Mouse (Mus musculus): Measurements from ENCODE around the gene Myocd. TPM values are rescaled to one million over a fixed set of nuclear protein-coding genes. Genes with fewer than 3 reads are reported as not detected.

The Myocd gene
- polyA plus RNA-seq, 1 experiment from 2014 or later, result 0.49 TPM

DNA sequence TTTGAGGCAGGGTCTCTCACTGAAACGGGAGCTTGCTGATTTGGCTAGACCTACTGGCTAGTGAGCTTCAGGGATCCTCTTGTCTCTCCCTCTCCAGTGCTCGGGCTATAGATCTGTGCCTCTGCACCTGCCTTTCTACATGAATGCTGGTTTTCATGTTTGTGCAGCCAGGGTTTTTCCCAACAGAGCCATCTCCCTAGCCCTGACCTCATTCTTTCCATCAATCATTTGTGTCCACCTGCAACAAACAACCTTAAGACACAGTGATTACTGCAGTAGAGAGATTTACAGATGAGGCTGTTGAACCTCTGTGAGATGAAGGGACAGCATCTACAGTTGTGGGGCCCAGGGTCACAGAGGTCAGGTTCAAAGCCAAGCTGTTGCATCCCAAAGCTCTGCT, 56.0 kb downstream of the Myocd start:
- no peaks in the 10 kb centered on the region for H3K9me3 ChIP-seq
- no peak overlapping the region for H3K4me2 ChIP-seq
- no peak for ATAC-seq (ENCODE audit: insufficient number of reproducible peaks, insufficient read depth, low FRiP score, low TSS enrichment, low read depth)
- H3K36me3 ChIP-seq, result no peaks in the 10 kb centered on the region
- no peak overlapping the region for H3K4me3 ChIP-seq (replicated peaks)
- WGBS, result 78% methylated on average over 2 of the region's 2 CpGs
- H3K4me1 ChIP-seq (replicated peaks), result 0 out of 2 replicates have a peak, but pooled peaks cover 3% of the 10 kb centered on the region
- H3K27ac ChIP-seq, result no peak overlapping the region
- H3K27me3 ChIP-seq, result no peaks in the 10 kb centered on the region
- H3K9ac ChIP-seq (replicated peaks), result no peak overlapping the region

DNA sequence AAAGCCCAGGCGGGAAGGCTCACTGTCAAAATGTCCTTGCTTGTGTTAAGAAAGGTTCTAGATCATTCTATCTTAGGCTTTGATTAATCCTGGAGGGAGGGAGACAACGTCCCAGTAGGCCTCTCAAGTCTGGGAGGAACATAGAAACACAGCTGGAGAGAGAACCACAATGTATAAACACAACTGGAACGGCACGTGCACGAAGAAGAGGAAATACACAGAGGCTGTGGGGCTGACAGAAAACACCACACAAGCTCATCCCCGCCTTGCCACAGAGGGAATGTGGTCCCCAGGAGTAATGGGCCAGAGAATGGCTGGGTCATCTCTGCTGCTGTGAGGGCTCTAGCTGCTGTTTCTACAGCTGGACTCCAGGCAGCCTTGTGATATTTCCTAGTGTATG, 58.1 kb downstream of the Myocd start:
- Histone ChIP-seq H3K4me3 (replicated peaks) (no peak overlapping the region), H3K4me2 (no peak overlapping the region), H3K9me3 (no peaks in the 10 kb centered on the region), H3K27ac (no peak overlapping the region), H3K9ac (replicated peaks) (no peak overlapping the region), H3K36me3 (no peaks in the 10 kb centered on the region), H3K4me1 (replicated peaks) (0 out of 2 replicates have a peak, but pooled peaks cover 3% of the 10 kb centered on the region), H3K27me3 (no peaks in the 10 kb centered on the region)
- 78% methylated on average over 6 of the region's 6 CpGs for WGBS
- no peak for ATAC-seq (ENCODE audit: insufficient number of reproducible peaks, insufficient read depth, low FRiP score, low TSS enrichment, low read depth)

DNA sequence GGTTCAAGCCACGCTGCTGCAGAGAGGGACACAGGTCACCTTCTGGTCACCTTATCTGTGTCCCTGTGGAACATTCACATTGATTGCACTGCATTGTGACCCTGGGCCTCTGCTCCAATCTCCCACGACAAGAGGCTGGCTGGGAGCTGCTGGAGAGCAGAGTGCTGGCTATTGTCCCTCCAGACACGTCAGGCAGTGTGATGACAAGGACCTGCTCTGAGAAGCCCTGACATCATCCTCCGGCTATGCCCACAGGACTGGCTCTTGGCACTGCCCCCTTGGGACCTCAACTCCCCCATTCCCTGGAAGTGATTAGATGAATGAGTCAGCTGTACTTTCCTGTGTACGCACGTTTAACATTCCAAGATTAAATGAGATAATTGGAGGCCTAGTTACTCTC, 60.3 kb downstream of the Myocd start:
- H3K4me2 ChIP-seq, result no peak overlapping the region
- H3K9ac ChIP-seq (replicated peaks), result no peak overlapping the region
- no peaks in the 10 kb centered on the region for H3K36me3 ChIP-seq
- H3K4me3 ChIP-seq (replicated peaks), result no peak overlapping the region
- no peak for ATAC-seq (ENCODE audit: insufficient number of reproducible peaks, insufficient read depth, low FRiP score, low TSS enrichment, low read depth)
- no peaks in the 10 kb centered on the region for H3K4me1 ChIP-seq (replicated peaks)
- H3K27ac ChIP-seq, result no peak overlapping the region
- H3K27me3 ChIP-seq, result no peaks in the 10 kb centered on the region
- H3K9me3 ChIP-seq, result no peaks in the 10 kb centered on the region
- 65% methylated on average over 6 of the region's 6 CpGs for WGBS

DNA sequence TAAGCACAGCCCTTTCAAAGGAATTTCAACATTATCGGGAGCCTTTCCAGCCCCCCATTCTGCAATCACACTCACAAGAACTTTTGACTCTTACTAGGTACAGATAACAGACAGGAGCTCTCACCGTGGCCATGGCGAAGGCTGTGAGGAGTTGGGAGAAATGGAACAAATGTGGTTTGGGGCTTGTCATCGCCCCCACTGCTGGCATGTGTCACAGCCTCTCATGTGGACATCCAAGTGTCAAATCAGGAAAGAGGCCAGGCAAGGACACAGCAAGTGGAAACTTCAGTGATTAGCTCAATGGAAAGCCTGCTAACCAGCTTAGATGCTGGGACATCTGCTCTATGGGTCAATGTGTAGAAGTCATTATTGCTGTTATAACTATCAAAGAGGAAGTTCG, 64.5 kb downstream of the Myocd start:
- 83% methylated on average over 5 of the region's 5 CpGs for WGBS
- no peak for ATAC-seq (ENCODE audit: insufficient number of reproducible peaks, insufficient read depth, low FRiP score, low TSS enrichment, low read depth)

DNA sequence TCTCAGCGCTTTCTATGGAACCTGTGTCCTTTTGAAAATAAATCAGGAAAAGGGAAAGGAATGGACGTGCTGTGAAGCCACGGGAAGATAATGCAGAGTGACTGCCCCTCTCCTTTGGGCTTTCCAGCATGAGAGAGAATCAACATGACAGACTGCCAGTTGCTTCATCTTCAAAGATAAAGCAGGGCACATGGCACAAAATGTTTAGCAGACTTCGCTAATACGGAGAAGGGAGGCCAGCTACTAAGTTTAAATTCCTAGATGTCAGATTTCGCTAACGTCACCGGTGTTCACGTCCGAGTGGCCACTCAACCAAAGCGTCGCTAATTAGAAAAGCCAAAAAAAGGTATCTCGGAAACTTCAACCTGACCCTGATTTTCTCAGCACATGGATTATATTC, 65.1 kb downstream of the Myocd start:
- H3K4me1 ChIP-seq (replicated peaks), result no peaks in the 10 kb centered on the region
- WGBS, result 85% methylated on average over 13 of the region's 13 CpGs
- no peaks in the 10 kb centered on the region for H3K36me3 ChIP-seq
- no peak overlapping the region for H3K9ac ChIP-seq (replicated peaks)
- no peak overlapping the region for H3K27ac ChIP-seq
- H3K27me3 ChIP-seq, result no peaks in the 10 kb centered on the region
- no peaks in the 10 kb centered on the region for H3K9me3 ChIP-seq
- H3K4me2 ChIP-seq, result no peak overlapping the region
- H3K4me3 ChIP-seq (replicated peaks), result no peak overlapping the region
- no peak for ATAC-seq (ENCODE audit: insufficient number of reproducible peaks, insufficient read depth, low FRiP score, low TSS enrichment, low read depth)

More for the DNA sequence above, 64.5 kb downstream of the Myocd start:
- Histone ChIP-seq H3K4me3 (replicated peaks) (no peak overlapping the region), H3K27ac (no peak overlapping the region), H3K9ac (replicated peaks) (no peak overlapping the region), H3K4me2 (no peak overlapping the region), H3K9me3 (no peaks in the 10 kb centered on the region), H3K36me3 (no peaks in the 10 kb centered on the region), H3K4me1 (replicated peaks) (no peaks in the 10 kb centered on the region), H3K27me3 (no peaks in the 10 kb centered on the region)

DNA sequence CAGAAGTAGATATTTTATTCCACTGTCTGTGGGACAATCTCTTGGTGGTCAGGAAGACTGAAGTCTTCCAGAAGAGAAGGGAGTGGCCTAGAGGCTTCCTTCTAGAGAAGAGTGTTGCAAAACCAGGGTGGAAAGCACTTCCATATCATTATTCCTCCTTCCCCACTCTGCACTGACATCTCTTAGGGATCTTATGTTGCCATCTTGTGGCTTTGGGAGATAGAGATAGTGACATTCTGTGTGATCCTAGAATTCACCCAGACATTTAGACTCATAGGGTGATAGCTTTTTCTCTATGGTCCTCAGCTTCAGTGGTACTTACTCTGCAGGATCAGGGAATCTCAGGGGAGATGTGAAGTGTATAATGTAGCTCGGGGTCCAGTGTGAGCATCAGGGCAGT, 66.8 kb downstream of the Myocd start:
- Histone ChIP-seq H3K27ac (no peak overlapping the region), H3K4me3 (replicated peaks) (no peak overlapping the region), H3K27me3 (no peaks in the 10 kb centered on the region), H3K9ac (replicated peaks) (no peak overlapping the region), H3K36me3 (no peaks in the 10 kb centered on the region), H3K9me3 (no peaks in the 10 kb centered on the region), H3K4me2 (no peak overlapping the region), H3K4me1 (replicated peaks) (no peaks in the 10 kb centered on the region)
- WGBS, result 81% methylated on average over 1 of the region's 1 CpGs
- no peak for ATAC-seq (ENCODE audit: insufficient number of reproducible peaks, insufficient read depth, low FRiP score, low TSS enrichment, low read depth)

DNA sequence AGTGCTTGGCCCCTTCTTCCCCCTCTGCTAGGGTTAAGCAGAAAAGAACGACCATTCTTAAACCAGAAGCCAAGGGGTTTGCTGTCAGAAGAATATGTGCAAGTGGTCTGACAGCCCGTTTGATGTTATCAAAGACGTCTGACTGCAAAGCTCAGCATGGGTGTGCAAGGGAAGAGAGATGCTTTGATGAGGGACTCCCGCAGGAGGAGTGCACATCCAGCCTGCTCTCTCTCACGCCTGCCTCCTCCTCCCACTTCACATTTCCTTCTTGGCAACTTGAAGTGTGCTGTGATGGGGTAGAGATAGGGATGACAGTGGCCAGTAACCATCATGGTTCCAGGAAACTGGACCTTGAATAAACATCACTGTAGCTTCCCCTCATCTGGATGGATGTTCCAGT, 67.6 kb downstream of the Myocd start:
- no peak for ATAC-seq (ENCODE audit: insufficient number of reproducible peaks, insufficient read depth, low FRiP score, low TSS enrichment, low read depth)
- WGBS, result 33% methylated on average over 5 of the region's 5 CpGs

DNA sequence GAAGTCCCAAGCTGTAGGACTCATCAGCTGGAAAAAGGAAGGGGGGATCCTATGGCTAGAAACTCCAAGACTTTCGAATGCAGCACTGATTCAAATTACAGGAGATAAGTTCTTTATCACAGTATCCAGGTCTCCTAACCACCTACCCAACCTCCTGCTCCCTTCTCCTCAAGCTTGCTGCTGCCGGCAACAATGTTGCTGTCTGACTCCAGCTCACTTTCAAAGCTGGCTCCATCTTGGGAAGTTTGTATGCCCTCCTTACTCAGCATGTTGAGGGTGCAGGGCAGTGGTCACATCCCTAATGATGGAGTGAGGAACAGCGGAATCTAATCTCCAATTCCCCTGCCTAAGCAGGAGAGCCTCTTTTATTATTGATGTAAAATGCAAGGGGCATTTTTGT, 71.8 kb downstream of the Myocd start:
- no peaks in the 10 kb centered on the region for H3K9me3 ChIP-seq
- 89% methylated on average over 3 of the region's 3 CpGs for WGBS
- ATAC-seq (ENCODE audit: insufficient number of reproducible peaks, insufficient read depth, low FRiP score, low TSS enrichment, low read depth), result no peak
- H3K27ac ChIP-seq, result no peak overlapping the region
- no peaks in the 10 kb centered on the region for H3K4me1 ChIP-seq (replicated peaks)
- H3K9ac ChIP-seq (replicated peaks), result no peak overlapping the region
- H3K4me3 ChIP-seq (replicated peaks), result no peak overlapping the region
- H3K27me3 ChIP-seq, result 0 out of 2 replicates have a peak, but pooled peaks cover 3% of the 10 kb centered on the region
- H3K4me2 ChIP-seq, result no peak overlapping the region
- H3K36me3 ChIP-seq, result no peaks in the 10 kb centered on the region

More for the DNA sequence above, 67.6 kb downstream of the Myocd start:
- Histone ChIP-seq H3K27ac (no peak overlapping the region), H3K9ac (replicated peaks) (no peak overlapping the region), H3K36me3 (no peaks in the 10 kb centered on the region), H3K27me3 (no peaks in the 10 kb centered on the region), H3K4me2 (no peak overlapping the region), H3K4me3 (replicated peaks) (no peak overlapping the region), H3K4me1 (replicated peaks) (no peaks in the 10 kb centered on the region), H3K9me3 (no peaks in the 10 kb centered on the region)

DNA sequence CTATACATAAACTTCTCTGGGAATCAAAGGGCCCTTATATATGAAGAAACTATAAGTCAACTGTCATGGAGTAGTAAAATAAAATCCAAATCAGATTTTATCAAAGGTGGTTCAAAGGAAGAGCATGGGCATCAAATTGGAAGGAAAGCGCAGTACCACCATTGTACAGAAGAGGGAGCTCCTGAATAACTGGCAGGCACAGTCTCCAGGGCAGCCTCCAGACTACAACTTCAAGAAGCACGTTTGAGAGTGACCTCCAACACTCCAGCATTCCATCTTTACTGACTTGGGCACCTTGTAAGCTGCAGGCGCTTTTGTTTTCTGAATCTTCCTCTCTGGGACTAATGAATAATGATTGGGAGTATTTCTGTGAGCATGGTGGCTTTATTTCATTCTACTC, 72.5 kb downstream of the Myocd start:
- Histone ChIP-seq H3K4me2 (no peak overlapping the region), H3K27ac (no peak overlapping the region), H3K4me1 (replicated peaks) (no peaks in the 10 kb centered on the region), H3K9ac (replicated peaks) (no peak overlapping the region), H3K27me3 (0 out of 2 replicates have a peak, but pooled peaks cover 3% of the 10 kb centered on the region), H3K9me3 (no peaks in the 10 kb centered on the region), H3K36me3 (no peaks in the 10 kb centered on the region), H3K4me3 (replicated peaks) (no peak overlapping the region)
- no peak for ATAC-seq (ENCODE audit: insufficient number of reproducible peaks, insufficient read depth, low FRiP score, low TSS enrichment, low read depth)
- 6% methylated on average over 3 of the region's 3 CpGs for WGBS

DNA sequence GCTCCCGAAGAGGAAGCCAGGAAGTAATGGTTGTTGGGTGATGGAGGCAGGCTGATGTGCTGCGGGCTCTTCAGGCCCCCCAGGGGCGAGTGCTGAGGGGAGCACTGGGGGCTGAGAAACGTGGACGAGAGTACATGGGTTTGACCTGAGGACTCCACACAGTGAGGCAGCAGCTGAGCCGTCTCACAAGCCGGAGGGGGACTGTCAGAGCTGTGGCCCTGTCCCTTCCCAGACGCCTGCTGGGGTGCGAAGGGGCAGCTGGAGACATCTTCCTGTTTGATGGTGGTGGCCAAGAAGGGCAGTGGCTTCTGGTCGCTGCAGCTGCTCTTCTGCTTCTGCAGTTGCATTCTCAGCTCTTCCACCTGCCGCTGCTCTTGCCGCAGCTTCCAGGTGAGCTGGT, 82.8 kb downstream of the Myocd start:
- Histone ChIP-seq H3K36me3 (no peaks in the 10 kb centered on the region), H3K9me3 (no peaks in the 10 kb centered on the region), H3K27me3 (peaks cover 6% of the 10 kb centered on the region), H3K4me2 (no peak overlapping the region), H3K27ac (no peak overlapping the region), H3K4me1 (replicated peaks) (no peaks in the 10 kb centered on the region), H3K4me3 (replicated peaks) (no peak overlapping the region), H3K9ac (replicated peaks) (no peak overlapping the region)
- WGBS, result 73% methylated on average over 12 of the region's 12 CpGs
- no peak for ATAC-seq (ENCODE audit: insufficient number of reproducible peaks, insufficient read depth, low FRiP score, low TSS enrichment, low read depth)

DNA sequence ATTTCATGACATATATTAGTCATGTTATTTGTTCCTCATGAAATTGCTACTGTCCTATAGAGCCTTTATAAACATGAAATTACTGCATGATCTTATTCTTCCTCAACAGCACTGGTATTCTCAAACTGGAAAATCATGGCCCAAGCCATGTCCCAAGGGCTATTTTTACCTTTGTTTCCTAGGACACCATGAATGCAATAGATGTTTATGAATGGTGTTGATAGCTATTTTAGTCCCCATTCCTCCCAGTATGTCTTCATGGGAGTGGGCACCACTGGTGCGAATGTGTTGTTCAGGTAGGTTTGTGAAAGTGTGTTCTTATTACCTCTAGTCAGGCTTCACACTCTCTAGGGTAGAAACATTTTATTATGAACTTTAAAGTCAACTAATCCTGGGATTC, 84.7 kb downstream of the Myocd start:
- no peak for ATAC-seq (ENCODE audit: insufficient number of reproducible peaks, insufficient read depth, low FRiP score, low TSS enrichment, low read depth)
- Histone ChIP-seq H3K9ac (replicated peaks) (no peak overlapping the region), H3K4me3 (replicated peaks) (no peak overlapping the region), H3K27ac (no peak overlapping the region), H3K27me3 (peaks cover 6% of the 10 kb centered on the region), H3K9me3 (no peaks in the 10 kb centered on the region), H3K4me2 (no peak overlapping the region), H3K4me1 (replicated peaks) (no peaks in the 10 kb centered on the region), H3K36me3 (no peaks in the 10 kb centered on the region)
- 100% methylated on average over 1 of the region's 1 CpGs for WGBS

DNA sequence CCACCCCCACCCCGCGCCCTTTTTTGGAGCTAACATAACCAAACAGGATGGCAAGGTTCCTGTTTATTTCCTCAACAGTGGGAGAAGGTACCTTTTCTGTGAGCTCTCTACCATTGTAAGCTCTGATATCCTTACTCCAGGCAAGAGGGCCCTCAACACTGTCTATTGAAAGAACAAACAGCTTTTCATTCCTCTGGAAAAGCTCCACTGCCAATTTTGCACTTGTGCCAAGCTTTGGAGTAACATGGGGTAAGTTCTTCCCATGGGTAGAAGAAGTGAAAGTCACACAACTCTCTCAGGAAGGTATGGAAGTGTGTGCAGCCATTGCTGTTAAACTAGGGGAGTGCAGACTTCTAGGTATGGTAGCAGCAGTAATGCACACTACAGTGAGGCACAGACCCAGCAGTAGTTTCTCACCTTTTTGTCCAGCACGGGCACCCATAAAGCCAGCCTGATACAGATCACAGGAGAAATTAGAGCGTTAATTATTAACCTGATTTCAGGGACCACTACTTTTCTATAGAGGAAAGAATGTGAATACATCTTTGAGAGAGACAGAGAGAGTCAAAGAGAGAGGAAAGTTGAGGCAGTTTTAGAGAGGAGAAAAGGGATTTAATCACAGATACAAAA, 99.6 kb downstream of the Myocd start:
- no peaks in the 10 kb centered on the region; the same call in 1 of the 2 replicates for H3K27me3 ChIP-seq
- no peak overlapping the region for H3K27ac ChIP-seq
- H3K4me3 ChIP-seq (replicated peaks), result no peak overlapping the region
- no peaks in the 10 kb centered on the region for H3K36me3 ChIP-seq
- H3K4me1 ChIP-seq (replicated peaks), result no peaks in the 10 kb centered on the region
- H3K9ac ChIP-seq (replicated peaks), result no peak overlapping the region
- no peak for ATAC-seq (ENCODE audit: insufficient number of reproducible peaks, insufficient read depth, low FRiP score, low TSS enrichment, low read depth)
- H3K4me2 ChIP-seq, result no peak overlapping the region
- WGBS, result 85% methylated on average over 4 of the region's 4 CpGs
- H3K9me3 ChIP-seq, result no peaks in the 10 kb centered on the region

Measured in limb, embryonic 12.5 days (tissue).